Mouse (Mus musculus): ENCODE measurements at regions not wholly inside any gene's neighbourhood (a gene's known extent, or its start where the extent isn't known, plus 50 kb on each side); places are given as distances from the start of the nearest gene placed in this dataset.
"Not testable (repeated sequence)": the region's sequence is repeated elsewhere in the genome, so short reads cannot be mapped to it uniquely, and the experiment has no call there.

DNA sequence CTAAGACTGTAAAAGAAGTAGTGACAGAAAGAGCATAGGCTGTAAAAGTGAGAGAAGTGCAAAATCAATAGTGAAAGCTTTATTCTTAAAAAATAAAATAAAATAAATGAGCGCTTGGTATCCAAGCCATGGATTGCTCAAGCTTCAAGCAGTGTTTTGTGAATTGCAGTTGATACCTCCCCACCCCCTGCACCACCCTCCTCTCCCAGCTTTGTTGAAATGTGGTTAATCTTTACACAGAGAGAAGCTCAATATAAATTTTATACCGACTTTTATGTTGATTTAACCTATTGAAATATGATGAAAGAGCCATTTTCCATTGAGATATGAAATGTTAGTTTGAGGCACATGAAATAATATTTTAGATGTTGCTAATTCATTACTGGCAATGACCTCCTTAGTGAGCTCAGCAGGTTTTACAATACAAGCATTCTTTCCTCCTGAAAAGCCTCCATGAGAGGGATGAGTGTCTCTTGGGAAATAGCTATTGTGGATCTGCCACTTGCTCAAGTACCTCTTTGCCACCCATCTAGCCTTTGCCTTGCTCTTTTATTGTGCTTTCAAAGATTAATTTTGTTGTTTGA, 323.9 kb upstream of the Slc39a10 start:
- H3K9ac ChIP-seq (ENCODE audit: low read depth, low read length), result no peak overlapping the region
- H3K4me3 ChIP-seq (ENCODE audit: low read depth, low read length), result no peak overlapping the region
- H3K27me3 ChIP-seq (replicated peaks; ENCODE audit: control insufficient read depth, insufficient read depth, low read length), result no peaks in the 10 kb centered on the region
- no peaks in the 10 kb centered on the region for H3K9me3 ChIP-seq (ENCODE audit: control insufficient read depth)
- 55% methylated on average over 2 of the region's 2 CpGs for WGBS
- H3K4me1 ChIP-seq (replicated peaks; ENCODE audit: control insufficient read depth, insufficient read depth, low read length), result no peaks in the 10 kb centered on the region
- TF ChIP-seq CTCF (IDR thresholded peaks at IDR 0.05; ENCODE audit: low read depth), result no peak
- H3K27ac ChIP-seq (ENCODE audit: low read depth, low read length), result no peak overlapping the region
- no peak overlapping the region for H3K4me2 ChIP-seq (replicated peaks; ENCODE audit: low read depth)
- no peaks in the 10 kb centered on the region for H3K36me3 ChIP-seq (ENCODE audit: control insufficient read depth, insufficient read depth)
- no peak for ATAC-seq

DNA sequence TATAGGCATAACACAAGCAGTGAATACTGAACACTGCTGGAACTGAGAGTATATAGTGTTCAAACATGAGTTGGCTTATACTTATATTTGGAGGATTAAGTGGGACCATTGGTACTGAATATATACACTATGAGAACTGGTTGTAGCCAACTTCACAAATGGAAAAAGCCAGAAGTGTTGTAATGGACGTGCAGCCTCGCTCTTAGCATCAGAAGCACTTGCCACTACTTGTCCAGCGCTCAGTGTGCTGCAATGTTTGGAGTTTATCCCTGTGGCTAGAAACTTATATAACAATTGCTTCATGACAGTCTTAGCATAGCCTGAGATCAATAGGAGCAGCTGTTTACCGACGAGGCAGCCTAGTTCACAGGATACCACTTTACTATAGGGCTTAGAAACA, 320.8 kb upstream of the Slc39a10 start:
- Histone ChIP-seq H3K4me3 (ENCODE audit: low read depth, low read length) (no peak overlapping the region), H3K27me3 (replicated peaks; ENCODE audit: control insufficient read depth, insufficient read depth, low read length) (no peaks in the 10 kb centered on the region), H3K27ac (ENCODE audit: low read depth, low read length) (no peak overlapping the region), H3K9ac (ENCODE audit: low read depth, low read length) (no peak overlapping the region), H3K36me3 (ENCODE audit: control insufficient read depth, insufficient read depth) (no peaks in the 10 kb centered on the region), H3K4me2 (replicated peaks; ENCODE audit: low read depth) (no peak overlapping the region), H3K4me1 (replicated peaks; ENCODE audit: control insufficient read depth, insufficient read depth, low read length) (no peaks in the 10 kb centered on the region), H3K9me3 (ENCODE audit: control insufficient read depth) (no peaks in the 10 kb centered on the region)
- no peak for TF ChIP-seq CTCF (IDR thresholded peaks at IDR 0.05; ENCODE audit: low read depth)
- WGBS, result 83% methylated on average over 5 of the region's 5 CpGs
- ATAC-seq, result no peak

DNA sequence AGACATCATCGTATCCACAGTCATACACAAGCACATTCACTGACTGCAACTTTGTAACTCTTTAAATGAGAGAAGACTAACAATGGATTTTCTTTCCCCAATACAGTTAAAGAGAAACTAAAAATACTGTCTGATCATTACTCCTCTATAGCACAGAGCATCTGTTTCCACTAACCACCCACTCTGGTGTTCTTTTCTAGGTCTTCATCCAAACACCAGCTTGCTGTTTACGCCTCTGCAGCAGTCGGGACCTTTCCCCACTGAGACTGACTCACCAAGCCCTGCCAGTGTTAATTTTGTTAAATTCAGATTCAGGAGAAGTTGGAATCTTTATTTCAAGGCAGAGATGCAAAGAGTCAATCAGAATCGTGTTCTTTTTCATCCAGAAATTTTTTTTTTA, 300.3 kb upstream of the Slc39a10 start:
- Histone ChIP-seq H3K4me1 (replicated peaks; ENCODE audit: control insufficient read depth, insufficient read depth, low read length) (no peaks in the 10 kb centered on the region), H3K4me3 (ENCODE audit: low read depth, low read length) (no peak overlapping the region), H3K9me3 (ENCODE audit: control insufficient read depth) (no peaks in the 10 kb centered on the region), H3K36me3 (ENCODE audit: control insufficient read depth, insufficient read depth) (no peaks in the 10 kb centered on the region), H3K27me3 (replicated peaks; ENCODE audit: control insufficient read depth, insufficient read depth, low read length) (no peaks in the 10 kb centered on the region), H3K4me2 (replicated peaks; ENCODE audit: low read depth) (no peak overlapping the region), H3K9ac (ENCODE audit: low read depth, low read length) (no peak overlapping the region), H3K27ac (ENCODE audit: low read depth, low read length) (no peak overlapping the region)
- no peak for ATAC-seq
- WGBS, result 78% methylated on average over 4 of the region's 4 CpGs
- no peak for TF ChIP-seq CTCF (IDR thresholded peaks at IDR 0.05; ENCODE audit: low read depth)

DNA sequence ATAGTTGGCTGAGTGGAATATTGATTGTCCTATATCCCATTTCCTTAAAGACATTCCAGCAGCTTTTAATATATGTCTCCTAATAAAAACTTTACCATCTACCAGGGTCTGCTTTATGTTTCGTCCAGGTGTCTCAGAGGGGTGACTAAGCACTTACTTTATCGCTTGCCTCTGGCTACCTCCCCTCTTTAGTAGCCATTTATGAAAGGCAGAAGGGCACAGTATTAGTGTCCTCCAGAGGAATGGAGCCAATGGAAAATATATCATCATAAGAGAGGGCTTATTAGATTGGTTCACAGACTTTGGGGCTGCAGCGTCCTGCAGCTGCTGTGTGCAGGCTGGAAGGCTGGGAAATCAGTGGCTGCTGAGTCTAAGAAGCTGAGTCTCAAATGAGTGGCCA, 271.8 kb upstream of the Slc39a10 start:
- H3K4me3 ChIP-seq (ENCODE audit: low read depth, low read length), result no peak overlapping the region
- H3K4me2 ChIP-seq (replicated peaks; ENCODE audit: low read depth), result no peak overlapping the region
- H3K4me1 ChIP-seq (replicated peaks; ENCODE audit: control insufficient read depth, insufficient read depth, low read length), result no peaks in the 10 kb centered on the region
- no peaks in the 10 kb centered on the region for H3K27me3 ChIP-seq (replicated peaks; ENCODE audit: control insufficient read depth, insufficient read depth, low read length)
- no peak overlapping the region for H3K9ac ChIP-seq (ENCODE audit: low read depth, low read length)
- TF ChIP-seq CTCF (IDR thresholded peaks at IDR 0.05; ENCODE audit: low read depth), result no peak
- no peak for ATAC-seq
- H3K36me3 ChIP-seq (ENCODE audit: control insufficient read depth, insufficient read depth), result no peaks in the 10 kb centered on the region
- no peak overlapping the region for H3K27ac ChIP-seq (ENCODE audit: low read depth, low read length)
- no peaks in the 10 kb centered on the region for H3K9me3 ChIP-seq (ENCODE audit: control insufficient read depth)
- 73% methylated on average over 3 of the region's 3 CpGs for WGBS

DNA sequence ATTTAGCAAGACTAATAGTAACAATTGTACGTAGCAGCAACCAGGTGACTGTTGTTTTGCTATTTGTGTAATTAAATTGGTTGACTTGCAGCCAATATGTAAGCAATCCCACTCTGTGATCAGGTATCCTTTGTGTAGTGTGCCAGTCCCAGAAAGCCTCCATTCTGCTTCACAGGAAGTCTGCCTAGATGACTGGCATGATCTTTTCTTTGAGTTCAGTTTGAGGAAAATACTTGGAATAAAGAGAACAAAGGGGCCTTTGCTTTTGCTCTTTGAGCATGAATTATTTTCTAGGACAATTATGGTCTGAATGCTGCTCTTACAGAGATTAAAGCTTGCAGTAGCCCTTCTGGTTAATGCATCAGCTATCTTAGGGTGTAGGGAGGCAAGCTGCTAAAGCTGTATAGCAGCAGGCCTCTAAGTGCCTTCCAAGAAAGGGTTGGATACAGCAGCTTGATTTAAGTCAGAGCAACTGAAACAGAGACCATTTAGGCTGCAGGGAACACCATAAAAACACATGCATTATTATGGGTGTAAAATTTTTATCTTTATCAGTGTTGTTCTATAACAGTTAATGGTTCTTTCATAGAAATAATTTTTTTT, 271.3 kb upstream of the Slc39a10 start:
- no peak overlapping the region for H3K9ac ChIP-seq (ENCODE audit: low read depth, low read length)
- no peaks in the 10 kb centered on the region for H3K4me1 ChIP-seq (replicated peaks; ENCODE audit: control insufficient read depth, insufficient read depth, low read length)
- no peaks in the 10 kb centered on the region for H3K9me3 ChIP-seq (ENCODE audit: control insufficient read depth)
- ATAC-seq, result no peak
- whole genome bisulfite sequencing, result 93% methylated on average over 1 of the region's 1 CpGs
- H3K4me2 ChIP-seq (replicated peaks; ENCODE audit: low read depth), result no peak overlapping the region
- H3K4me3 ChIP-seq (ENCODE audit: low read depth, low read length), result no peak overlapping the region
- TF ChIP-seq CTCF (IDR thresholded peaks at IDR 0.05; ENCODE audit: low read depth), result no peak
- no peaks in the 10 kb centered on the region for H3K36me3 ChIP-seq (ENCODE audit: control insufficient read depth, insufficient read depth)
- no peaks in the 10 kb centered on the region for H3K27me3 ChIP-seq (replicated peaks; ENCODE audit: control insufficient read depth, insufficient read depth, low read length)
- no peak overlapping the region for H3K27ac ChIP-seq (ENCODE audit: low read depth, low read length)

DNA sequence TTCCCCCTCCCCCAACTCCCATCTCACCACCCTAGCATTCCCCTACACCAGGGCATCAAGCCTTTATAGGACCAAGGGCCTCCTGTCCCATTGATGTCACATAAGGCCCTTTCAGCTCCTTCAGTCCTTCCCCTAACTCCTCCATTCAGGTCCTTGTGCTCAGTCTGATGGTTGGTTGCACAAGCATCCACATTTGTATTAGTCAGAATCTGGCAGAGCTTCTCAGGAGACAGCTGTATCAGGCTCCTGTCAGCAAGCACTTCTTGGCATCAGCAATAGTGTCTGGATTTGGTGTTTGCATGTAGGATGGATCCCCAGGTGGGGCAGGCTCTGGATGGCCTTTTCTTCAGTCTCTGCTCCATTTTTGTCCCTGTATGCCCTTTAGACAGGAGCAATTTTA, 237.4 kb upstream of the Slc39a10 start:
- H3K4me3 ChIP-seq (ENCODE audit: low read depth, low read length); ATAC-seq; H3K9ac ChIP-seq (ENCODE audit: low read depth, low read length); H3K27me3 ChIP-seq (replicated peaks; ENCODE audit: control insufficient read depth, insufficient read depth, low read length); H3K4me1 ChIP-seq (replicated peaks; ENCODE audit: control insufficient read depth, insufficient read depth, low read length); H3K36me3 ChIP-seq (ENCODE audit: control insufficient read depth, insufficient read depth); H3K4me2 ChIP-seq (replicated peaks; ENCODE audit: low read depth); H3K9me3 ChIP-seq (ENCODE audit: control insufficient read depth); H3K27ac ChIP-seq (ENCODE audit: low read depth, low read length): not testable (repeated sequence)

DNA sequence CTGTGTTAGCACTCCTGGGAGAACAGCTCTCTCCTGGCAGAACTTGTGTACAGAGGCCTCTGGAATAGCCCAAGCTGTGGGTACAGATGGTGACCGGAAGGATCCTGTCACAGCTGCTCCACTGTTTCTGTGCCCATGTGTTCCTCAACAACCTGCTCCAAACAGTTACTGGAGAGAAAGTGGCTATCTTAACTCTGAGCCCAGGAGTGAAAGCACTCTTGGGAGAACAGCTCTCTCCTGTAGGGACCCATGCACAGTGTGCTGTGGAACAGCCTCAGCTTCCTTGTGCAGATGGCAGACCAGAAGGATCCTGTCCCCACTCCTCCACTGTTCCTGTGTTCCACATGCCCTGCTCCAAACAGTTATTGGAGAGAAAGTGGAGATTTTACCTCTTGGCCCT, 227.0 kb upstream of the Slc39a10 start:
- no peak overlapping the region for H3K9ac ChIP-seq (ENCODE audit: low read depth, low read length)
- no peak for TF ChIP-seq CTCF (IDR thresholded peaks at IDR 0.05; ENCODE audit: low read depth)
- 83% methylated on average over 1 of the region's 1 CpGs for WGBS
- H3K27ac ChIP-seq (ENCODE audit: low read depth, low read length), result no peak overlapping the region
- no peaks in the 10 kb centered on the region for H3K36me3 ChIP-seq (ENCODE audit: control insufficient read depth, insufficient read depth)
- no peaks in the 10 kb centered on the region for H3K4me1 ChIP-seq (replicated peaks; ENCODE audit: control insufficient read depth, insufficient read depth, low read length)
- no peak for ATAC-seq
- no peaks in the 10 kb centered on the region for H3K27me3 ChIP-seq (replicated peaks; ENCODE audit: control insufficient read depth, insufficient read depth, low read length)
- no peaks in the 10 kb centered on the region for H3K9me3 ChIP-seq (ENCODE audit: control insufficient read depth)
- H3K4me2 ChIP-seq (replicated peaks; ENCODE audit: low read depth), result no peak overlapping the region
- H3K4me3 ChIP-seq (ENCODE audit: low read depth, low read length), result no peak overlapping the region

DNA sequence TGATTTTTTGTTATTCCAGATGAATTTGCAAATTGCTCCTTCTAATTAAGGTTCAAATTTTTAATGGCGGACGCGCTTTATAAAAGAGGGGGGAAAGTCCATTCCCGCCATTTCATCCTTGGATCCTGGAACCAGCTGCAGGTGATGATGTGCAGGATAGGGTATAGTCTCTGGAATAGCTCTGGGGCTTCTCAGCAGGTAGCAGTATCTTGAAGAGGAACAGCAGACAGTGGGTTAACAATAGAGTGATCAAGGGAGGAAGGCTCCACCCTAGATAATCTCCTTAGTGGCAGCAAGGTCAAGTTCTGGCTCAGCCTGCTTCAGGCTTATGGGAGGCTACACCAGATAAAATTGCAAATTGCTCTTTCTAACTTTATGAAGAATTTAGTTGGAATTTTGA, 224.0 kb upstream of the Slc39a10 start:
- ATAC-seq, result not testable (repeated sequence)

More for the DNA sequence above, 224.0 kb upstream of the Slc39a10 start:
- H3K4me1 ChIP-seq (replicated peaks; ENCODE audit: control insufficient read depth, insufficient read depth, low read length); H3K9ac ChIP-seq (ENCODE audit: low read depth, low read length); H3K4me2 ChIP-seq (replicated peaks; ENCODE audit: low read depth); H3K36me3 ChIP-seq (ENCODE audit: control insufficient read depth, insufficient read depth); H3K4me3 ChIP-seq (ENCODE audit: low read depth, low read length); H3K27ac ChIP-seq (ENCODE audit: low read depth, low read length); H3K27me3 ChIP-seq (replicated peaks; ENCODE audit: control insufficient read depth, insufficient read depth, low read length); H3K9me3 ChIP-seq (ENCODE audit: control insufficient read depth): not testable (repeated sequence)
- WGBS, result 94% methylated on average over 4 of the region's 4 CpGs

Measured in intestine, postnatal 0 days (tissue).